8 mouse cellular contexts compared by ENCODE assay signal in genomic region chr6:67036837-67037628, GRCm38 (mm10). TPM values are rescaled to one million over a fixed set of nuclear protein-coding genes. Genes with fewer than 3 reads are reported as not detected.
DNase-seq lines count a peak whose midpoint lies in the region; ATAC-seq and TF ChIP-seq lines count a peak whose summit lies in the region.

Gene Gadd45a, minus strand, starts transcription at chr6:67037457.

- peaks cover 6% of the 10 kb centered on the region for H3K27me3 ChIP-seq in hindbrain, embryonic 10.5 days (ENCODE audit: insufficient read depth, poor library complexity, severe bottlenecking)
- H3K27me3 ChIP-seq in lung, postnatal 0 days (replicated peaks; ENCODE audit: insufficient read depth, low read length) = no peaks in the 10 kb centered on the region

- under 1% methylated on average over 65 of the region's 69 CpGs for WGBS in hindbrain, embryonic 10.5 days
- under 1% methylated on average over 56 of the region's 69 CpGs for WGBS in lung, postnatal 0 days

- peak within 1 kb of the TSS; percentile 81 for H3K4me3 ChIP-seq in hindbrain, embryonic 10.5 days
- H3K4me3 ChIP-seq in lung, postnatal 0 days (ENCODE audit: low read depth, low read length) = peak within 1 kb of the TSS; percentile 81

- H3K4me2 ChIP-seq in lung, postnatal 0 days (replicated peaks; ENCODE audit: low read depth, low read length) = peak within 1 kb of the TSS; percentile 90

- peak; percentile 95 for DNase-seq in MN1 (ENCODE audit: low spot score)
- peak; percentile 98 for DNase-seq in cerebellum, adult 9-10 months
- DNase-seq in hindbrain, embryonic 10.5 days (ENCODE audit: low spot score) = peak; percentile 96
- DNase-seq in layer of hippocampus, adult 9-11 months = peak; percentile 95
- peak; percentile 99 for DNase-seq in lung, postnatal 0 days (ENCODE audit: low spot score)
- DNase-seq in ovary, postnatal 14 days (ENCODE audit: low spot score) = peak; percentile 94
- peak; percentile 97 for DNase-seq in thymus, postnatal 14 days

- ATAC-seq in frontal cortex, adult (ENCODE audit: low TSS enrichment) = peak; percentile 88
- ATAC-seq in lung, postnatal 0 days = peak; percentile 97

- peak within 1 kb of the TSS; percentile 95 for H3K27ac ChIP-seq in hindbrain, embryonic 10.5 days
- peak within 1 kb of the TSS; percentile 92 for H3K27ac ChIP-seq in lung, postnatal 0 days (ENCODE audit: low read length)

- no peaks in the 10 kb centered on the region for H3K36me3 ChIP-seq in hindbrain, embryonic 10.5 days
- H3K36me3 ChIP-seq in lung, postnatal 0 days (ENCODE audit: insufficient read depth, low read length) = no peaks in the 10 kb centered on the region

- H3K4me1 ChIP-seq in hindbrain, embryonic 10.5 days (replicated peaks) = peaks cover 30% of the 10 kb centered on the region
- H3K4me1 ChIP-seq in lung, postnatal 0 days (ENCODE audit: insufficient read depth, low read depth, low read length) = no peaks in the 10 kb centered on the region

- no peak for TF ChIP-seq EP300 in lung, postnatal 0 days (IDR thresholded peaks at IDR 0.05)

- H3K9me3 ChIP-seq in hindbrain, embryonic 10.5 days = no peaks in the 10 kb centered on the region
- no peaks in the 10 kb centered on the region for H3K9me3 ChIP-seq in lung, postnatal 0 days (ENCODE audit: low read length)

- peak; percentile 42 for TF ChIP-seq CTCF in lung, postnatal 0 days (IDR thresholded peaks at IDR 0.05)

- peak within 1 kb of the TSS; percentile 63 for H3K9ac ChIP-seq in lung, postnatal 0 days (replicated peaks; ENCODE audit: low read depth)

RNA-seq across cellular contexts. Expression of gene Gadd45a, which starts in this region (rescaled TPM):
- polyA plus RNA-seq in hindbrain, embryonic 10.5 days (2016; fragmentation: Nextera tagmentation; extraction: Ambion mirVana) = 21.9 and 25.7 TPM in 2 replicates
- polyA plus RNA-seq in lung, postnatal 0 days (2015; fragmentation: Nextera tagmentation; extraction: Ambion mirVana) = 34.7 and 35.7 TPM in 2 replicates

Comparison
In these comparisons a context has a peak if more than half of its experiments do, and no peak if none do; other contexts are left out.
1. Peak in every context shown above with its lines: DNase-seq, ATAC-seq, H3K4me3 ChIP-seq and H3K27ac ChIP-seq.